Mouse (Mus musculus) MN1 (cell line): ENCODE measurements around the gene Cxcl14.

Experiments used
- DNase-seq: peaks from one replicate; pipeline ENCODE4 v3.0.0-alpha.2; 2016; ENCODE audit warnings: low spot score

Cxcl14 gene

DNA sequence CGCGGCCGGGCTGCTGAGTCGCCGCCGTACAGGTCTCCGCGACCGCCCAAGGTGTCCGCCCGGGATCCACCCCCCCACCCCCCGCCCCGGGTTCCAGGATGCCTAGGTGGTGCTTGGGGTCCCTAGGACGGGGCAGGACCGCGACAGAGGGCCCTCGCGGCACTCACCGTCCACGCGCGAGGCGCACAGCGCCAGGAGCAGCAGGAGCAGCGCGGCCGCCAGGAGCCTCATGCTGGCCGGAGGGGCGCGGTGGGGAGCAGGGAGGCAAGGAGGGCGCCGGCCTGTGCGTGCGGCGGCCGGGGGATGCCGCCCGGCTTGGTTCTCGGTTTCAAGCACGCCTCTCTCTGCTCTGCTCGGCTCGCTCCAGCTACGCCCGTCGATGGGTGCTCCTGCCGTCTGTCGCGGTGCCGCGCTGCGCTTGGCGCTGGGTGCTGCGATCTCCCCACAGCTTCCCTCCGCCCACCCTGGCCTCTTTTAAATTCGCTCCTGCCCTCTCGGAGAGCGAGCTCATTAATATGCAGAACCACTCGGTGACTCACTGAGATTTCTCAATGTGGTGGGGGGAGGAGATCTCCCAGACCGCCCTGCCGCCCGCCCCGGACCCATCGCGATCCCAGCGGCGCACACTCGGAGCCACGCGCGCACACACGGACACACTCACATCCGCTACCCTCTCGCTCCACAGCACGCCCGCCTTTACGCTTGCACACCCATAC lies at the start of gene Cxcl14:
TSS of gene Cxcl14 (minus strand) at position 609 of the 716 bp plus-strand sequence.
- DNase-seq = no peak

DNA sequence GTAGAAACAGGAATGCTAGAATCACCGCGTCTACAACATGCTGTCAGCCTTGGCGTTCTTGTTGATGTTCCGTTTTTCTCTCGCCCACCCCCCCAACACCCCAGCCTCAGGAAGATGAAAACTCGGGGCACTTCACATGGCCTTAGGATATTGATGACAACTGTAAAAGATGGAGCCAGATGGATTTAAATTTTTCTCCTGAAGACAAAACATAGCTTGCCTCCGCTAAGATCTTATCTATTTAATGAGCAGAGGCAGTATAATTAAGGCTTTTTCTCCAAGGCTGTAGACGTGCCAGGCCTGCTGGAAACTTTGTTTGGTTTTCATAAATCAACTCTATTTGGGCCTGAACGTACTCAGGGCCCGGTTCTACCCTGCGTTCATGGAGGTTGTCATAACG lies 48.0 kb upstream of the Cxcl14 start:
- no peak for DNase-seq

DNA sequence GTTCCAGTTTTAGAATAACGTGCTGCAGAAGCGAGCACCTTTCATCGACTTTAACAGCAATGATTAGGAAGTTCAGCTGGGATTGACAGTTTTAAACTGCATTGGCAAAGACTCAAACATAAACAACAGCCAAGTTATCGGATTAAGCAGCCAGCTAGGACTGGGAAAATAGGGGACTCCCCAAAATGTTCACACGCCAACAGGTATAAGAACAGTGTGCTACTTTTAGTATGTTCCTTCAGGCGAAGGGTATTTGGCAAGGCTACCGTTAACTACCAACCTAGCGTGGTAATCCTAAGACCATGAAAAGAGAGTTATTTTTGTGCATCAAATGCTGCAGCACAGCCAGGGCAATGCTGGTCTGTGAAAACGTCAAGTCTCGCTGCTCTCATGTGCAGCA lies 46.1 kb upstream of the Cxcl14 start:
- DNase-seq = no peak

DNA sequence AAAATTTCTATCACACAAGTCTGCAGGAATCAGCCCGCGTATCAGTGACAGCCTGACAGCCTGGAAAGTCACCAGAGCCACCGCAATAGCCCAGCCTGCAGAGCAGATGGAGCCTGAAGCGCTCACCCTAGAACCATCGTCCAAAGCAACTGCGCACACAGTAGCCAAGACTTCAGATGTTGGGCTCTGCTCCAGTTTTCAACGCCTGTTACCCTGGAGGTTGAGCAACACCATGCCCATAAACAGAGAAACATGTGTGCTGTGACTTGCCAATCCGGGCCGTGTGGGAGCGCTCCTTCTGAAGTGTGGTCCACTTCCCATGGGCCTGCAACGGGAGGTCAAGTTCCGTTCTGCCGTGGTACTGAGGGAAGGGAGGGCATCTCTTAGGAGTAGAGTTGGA lies 44.2 kb upstream of the Cxcl14 start:
- no peak for DNase-seq

DNA sequence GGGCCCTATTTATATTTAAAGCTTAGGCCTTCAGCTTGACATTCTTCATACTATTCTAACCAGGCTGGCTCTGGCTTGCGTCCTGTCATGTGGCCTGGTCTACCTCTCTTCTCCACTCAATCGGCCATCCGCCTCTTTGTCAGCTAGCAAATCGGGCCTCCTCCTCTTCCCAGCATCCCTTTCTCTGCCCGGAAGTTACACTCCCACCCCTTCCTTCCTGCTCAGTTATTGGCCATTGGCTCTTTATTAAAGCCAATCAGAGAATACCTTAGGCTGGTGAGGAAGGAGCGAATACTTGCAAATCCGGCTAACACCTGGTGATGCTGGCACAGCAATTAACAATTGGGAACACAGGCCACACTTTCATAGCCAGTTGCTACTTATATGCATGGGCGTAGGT lies 43.5 kb upstream of the Cxcl14 start:
- DNase-seq = no peak

DNA sequence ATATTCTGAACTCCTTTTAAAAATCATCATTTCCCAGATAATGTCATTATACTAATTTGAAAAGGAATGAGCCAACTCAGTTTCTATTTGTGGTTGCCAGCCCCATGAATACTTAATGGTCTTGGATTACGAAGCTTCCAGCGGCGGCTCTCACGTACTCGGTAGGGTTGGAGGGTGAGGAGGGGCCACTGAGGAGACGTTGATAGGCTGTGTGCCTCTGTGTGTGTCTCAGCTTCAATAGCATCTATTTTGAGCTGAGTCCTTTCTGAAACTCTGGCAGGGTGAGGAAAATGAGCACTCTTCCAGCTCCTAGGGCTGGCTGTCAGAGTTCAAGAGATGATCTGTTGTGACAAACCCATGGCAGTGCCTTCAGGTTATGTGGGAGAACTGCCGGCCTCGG lies 40.6 kb upstream of the Cxcl14 start:
- DNase-seq = no peak

DNA sequence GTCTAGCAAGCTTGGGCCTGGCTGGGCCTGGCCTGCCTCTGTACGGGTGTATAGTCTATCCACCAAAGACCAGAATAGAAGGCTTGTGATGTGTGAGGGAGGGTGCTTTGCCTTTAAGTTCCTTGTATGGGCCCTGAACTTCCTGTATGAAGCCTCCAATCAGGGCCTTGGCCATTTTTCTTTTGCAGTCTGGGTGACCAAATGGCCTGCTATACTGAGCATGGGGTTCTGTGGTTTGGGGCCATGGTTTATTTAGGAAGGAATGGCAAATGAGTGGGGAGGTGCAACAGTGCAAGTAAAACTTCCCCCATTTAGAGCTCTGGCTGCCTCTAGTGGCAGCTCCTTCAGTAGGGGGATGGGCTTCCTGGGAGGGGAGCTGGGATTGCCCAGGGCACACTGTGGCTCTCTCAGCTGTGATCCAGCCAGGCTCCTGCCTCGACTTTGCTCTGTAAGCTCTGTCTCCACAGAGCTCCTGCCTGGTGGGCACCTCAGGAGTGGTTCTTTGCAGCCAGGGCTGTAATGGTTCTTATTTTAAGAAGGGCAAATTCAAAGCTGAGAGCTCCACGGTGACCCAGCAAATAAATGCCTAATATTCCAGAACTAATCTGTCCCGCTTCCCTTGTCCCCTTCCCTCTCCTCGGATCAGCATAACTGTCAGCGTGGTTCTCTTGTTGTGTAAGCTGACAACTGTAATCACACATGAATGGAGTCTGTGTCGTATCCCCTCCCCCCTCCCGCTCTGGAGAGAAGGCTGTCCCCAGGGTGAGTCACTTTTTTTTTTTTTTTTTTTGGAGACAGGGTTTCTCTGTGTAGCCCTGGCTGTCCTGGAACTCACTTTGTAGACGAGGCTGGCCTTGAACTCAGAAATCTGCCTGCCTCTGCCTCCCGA lies 38.7 kb upstream of the Cxcl14 start:
- no peak for DNase-seq

DNA sequence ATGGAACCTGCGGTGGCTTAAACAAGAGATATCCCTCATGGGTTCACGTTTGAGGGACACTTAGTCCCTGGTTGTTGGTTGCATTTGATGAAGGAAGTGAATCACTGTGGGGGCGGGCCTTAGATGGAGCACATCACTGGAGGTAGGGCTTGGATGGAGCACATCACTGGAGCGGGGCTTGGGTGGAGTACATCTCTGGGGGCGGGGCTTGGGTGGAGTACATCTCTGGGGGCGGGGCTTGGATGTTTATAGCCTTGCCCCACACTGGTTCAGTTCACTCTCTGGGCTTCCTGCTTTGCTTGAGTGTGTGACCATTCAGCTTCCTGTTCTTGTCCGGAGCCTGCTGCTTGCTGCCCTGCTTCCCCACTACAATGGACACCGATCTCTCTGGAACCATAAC lies 37.9 kb upstream of the Cxcl14 start:
- DNase-seq = no peak

DNA sequence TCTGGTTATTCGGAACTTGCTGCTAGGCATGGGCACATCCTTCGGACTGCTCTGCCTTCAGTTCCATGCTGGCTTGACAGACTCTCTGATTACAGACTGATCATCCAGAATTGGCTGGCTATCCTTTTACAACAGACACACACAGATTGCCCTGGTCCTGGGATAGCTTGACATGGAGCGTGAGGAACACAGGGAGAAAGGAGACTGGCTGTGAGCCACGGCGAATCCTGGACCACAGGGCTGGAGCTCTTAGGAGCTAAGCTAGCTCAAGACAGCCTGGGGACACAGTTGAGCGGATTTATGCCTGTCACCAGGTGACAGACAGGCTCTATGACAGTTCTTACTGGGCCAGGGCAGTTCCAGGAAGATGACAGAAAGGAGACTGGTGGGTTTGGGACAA lies 36.0 kb upstream of the Cxcl14 start:
- DNase-seq = no peak

DNA sequence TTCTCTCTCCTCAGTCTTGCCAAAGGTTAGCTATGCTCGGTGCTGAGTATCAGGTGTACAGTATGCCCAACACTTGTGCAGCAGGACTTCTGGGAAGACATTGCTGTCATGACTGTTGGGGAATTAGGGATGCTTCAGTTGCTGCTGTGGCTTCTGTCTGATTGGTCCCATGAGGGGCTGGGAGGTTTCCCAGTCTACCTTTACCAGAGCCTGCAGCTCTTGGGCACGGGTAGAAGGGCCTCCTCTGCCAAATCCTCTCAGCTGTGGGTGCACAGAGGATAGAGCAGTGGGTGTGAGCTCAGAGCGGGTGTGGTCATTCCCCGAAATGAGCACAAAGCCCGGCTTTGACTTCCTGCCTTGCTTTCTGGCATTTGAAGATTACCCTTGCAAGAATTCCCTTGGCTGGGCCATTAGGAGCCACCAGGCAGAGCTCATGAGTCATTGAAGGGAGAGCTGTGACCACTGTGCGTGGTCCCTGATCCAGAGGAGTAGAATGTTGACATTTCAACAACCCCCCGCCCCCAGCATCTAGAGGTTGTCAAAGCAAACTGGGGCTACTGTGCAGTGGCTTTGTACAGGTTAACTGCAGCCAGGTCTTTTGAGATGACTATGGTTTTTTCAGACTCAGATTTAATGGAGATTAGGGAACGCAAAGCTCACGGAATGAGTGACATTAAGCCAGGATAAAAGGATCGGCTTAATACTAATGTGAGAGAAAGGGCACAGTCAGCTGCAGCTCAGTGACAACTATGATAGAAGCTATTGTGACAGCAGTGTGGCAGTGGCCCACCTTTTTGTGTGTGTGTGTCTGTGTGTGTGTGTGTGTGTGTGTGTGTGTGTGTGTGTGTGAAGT lies 34.5 kb upstream of the Cxcl14 start:
- no peak for DNase-seq

DNA sequence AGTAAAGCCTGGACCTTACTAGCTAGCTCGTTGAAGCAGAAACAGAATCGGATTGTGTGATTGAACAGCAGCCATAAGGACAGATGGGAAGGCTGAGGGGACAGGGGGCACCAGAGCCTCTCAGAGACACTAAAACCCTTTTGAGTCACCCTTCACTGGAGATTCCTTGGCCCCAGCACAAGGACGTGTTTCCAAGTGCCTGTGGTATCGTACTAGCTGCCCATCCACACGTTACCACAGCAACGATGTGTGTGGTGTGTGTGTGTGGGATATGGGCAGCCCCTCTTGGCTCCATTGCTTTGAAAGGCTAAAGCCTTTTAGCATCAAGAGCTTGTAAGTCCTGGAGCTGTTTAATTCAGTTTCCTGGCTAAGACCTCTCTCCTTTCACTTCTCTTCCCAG lies 33.4 kb upstream of the Cxcl14 start:
- no peak for DNase-seq

DNA sequence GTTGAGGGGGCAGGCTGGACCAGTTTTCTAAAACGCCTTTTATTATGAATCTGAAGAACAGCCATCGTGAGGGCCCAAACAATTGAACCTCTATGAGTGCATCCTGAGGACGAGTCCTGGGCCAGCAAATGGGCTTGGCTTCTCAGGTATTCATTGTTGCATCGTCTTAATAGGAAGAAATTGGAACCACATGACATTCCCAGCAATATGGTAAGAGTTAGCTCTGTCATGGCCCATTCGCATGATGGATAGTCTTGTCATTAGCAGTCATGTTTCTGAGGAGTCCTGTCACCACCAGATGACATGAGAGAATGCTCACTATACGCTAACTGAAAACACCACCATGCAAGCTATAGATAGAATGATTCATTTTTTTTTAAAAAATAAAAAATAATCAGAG lies 32.8 kb upstream of the Cxcl14 start:
- no peak for DNase-seq

DNA sequence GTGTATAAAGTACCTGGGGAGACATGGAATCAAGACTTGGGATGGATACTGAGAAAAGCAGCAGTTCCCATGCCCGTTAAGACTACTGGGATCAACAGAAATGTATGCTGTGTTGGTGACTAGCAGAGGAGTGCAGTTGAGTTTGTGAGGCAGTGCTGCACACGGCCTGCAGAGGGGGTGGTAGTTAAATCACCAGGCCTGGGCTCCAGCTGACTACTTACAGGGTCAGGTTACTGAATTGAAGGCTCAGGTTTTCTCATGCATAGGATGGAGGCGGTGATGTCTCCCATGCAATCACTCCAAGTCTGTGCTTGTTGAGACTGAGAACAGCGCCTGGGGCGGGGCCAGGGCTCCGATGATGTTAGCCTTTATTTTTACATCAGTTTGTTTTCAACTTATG lies 31.4 kb upstream of the Cxcl14 start:
- DNase-seq = no peak

DNA sequence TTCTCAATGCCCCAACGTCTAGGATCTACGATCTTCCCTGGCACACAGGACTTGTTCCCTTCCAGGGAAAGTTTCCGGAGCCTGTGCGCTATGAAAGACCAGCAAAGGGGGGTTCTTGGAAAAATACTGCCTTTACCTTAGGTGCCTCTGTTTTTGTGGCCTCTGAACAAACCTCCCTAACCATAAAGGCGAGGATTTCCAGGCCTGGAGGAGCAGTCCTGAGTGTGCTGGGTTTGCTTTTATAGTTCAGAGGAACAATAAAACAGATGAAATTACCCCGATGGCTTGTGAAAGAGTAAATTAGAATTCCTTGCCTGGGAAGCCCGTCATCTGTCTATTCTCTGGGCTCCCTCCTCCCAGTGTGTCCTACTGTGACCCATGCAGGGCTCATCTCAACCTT lies 25.3 kb upstream of the Cxcl14 start:
- no peak for DNase-seq

DNA sequence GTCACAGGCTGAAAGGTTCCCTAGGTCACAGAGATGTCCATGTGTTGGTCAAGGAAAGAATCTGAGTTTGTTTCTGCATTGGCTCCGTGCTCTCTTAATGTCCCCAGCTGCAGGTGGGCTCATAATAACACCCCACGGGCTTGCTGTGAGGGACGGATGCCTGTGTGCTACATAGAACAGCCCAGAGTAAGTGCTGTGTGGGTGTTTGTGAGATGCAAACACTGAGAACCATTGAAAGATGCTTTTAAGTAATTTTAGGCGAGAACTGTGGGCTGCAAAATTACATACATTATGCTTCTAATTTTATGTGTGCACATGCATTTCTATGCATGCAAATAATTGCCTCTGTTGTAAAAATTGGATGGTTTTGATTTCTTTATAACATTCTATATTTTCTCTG lies 20.6 kb upstream of the Cxcl14 start:
- no peak for DNase-seq

DNA sequence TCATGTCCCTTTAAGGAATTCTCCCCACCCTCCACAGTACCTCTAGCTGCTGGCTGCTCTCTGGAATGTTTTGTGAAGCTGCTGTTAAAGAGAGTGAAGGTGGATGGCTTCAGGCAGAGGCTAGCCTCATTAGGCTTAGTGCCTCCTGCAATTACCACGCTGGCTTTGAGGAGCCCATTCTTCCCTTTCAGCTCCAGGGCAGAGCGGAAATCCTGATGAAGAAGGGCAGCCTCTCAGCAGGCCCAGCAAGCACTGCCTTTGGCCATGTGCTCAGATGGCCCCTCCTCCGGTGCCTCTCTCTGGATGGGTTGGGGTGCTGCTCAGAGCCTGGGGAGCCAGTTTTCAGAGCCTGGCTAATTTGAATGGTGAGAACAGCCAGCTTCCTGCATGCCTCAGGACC lies 18.9 kb upstream of the Cxcl14 start:
- no peak for DNase-seq

DNA sequence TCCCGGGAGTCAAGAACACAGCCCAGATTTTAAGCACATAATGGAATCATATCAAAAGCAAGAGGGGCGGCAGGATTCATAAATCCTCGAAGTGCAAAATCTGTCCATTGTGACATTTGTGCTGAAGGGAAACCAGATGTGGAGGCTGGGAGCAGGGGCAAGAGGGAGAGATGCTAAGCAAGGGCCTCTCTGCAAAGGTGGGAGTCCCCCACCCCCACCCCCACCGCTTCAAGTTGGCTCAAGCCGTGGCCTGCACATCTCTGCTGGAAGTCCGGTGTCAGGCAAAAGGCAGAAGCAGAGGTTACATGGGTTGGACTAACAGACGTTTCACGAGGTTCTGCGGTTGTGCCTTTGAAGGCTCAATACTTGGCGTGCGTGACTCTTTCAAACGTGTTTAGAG lies 8.7 kb upstream of the Cxcl14 start:
- no peak for DNase-seq

DNA sequence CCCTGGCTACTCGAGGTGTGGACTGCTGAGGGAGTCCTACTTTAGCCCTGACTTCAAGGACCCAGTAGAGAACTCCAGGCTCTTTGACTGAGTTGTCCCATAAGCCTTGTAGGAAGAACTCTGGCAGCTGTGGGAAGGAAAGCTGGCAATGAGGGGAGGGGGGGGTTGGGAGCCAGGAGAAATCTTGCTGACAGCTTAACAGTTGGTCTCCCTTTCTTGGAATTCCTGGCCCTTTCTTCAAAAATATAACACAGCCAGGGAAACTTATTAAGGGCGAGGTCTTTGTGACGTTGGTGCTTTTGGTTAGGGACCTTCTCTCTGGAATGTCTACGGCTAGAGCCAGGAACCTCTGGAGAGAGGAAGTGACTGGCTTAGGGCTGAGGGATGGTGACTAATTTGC lies 8.1 kb upstream of the Cxcl14 start:
- DNase-seq = no peak

DNA sequence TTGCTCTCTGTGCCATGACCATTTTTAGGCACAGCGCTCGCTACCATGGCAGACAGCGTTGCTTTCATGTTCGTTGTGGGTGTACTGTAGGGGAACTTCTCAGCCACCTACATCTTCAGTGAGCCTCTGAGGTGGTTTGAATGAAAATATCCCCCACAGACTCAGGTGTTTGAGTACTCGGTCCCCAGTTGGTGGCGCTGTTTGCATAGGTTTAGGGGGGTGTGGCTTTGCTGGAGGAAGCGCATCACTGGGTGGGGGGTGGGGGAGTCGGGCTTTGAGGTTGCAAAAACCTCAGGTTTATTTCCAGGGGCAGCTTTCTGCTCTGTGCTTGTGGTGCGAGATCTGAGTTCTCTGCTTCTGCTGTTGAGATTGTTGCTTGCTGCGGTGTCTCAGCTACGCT lies 3.0 kb upstream of the Cxcl14 start:
- DNase-seq = no peak

DNA sequence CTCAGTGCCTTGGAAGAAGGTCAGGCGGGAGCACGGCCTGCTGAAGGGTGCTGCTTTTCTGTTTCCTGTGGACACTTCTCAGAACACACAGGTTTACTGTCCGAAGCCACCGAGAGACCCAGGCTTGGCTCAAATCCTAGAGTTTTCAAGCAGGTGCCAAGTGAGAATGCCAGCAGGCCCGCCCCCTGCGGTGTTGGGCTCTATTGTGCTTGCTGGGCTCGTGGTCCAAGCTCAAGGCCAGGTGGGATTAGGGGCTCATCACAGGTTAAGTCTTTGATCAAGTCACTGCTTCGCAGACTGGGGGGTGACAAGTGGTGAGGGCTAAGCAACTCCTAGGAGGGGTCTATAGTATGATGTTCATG lies 289 bp upstream of the Cxcl14 start:
- DNase-seq = no peak

DNA sequence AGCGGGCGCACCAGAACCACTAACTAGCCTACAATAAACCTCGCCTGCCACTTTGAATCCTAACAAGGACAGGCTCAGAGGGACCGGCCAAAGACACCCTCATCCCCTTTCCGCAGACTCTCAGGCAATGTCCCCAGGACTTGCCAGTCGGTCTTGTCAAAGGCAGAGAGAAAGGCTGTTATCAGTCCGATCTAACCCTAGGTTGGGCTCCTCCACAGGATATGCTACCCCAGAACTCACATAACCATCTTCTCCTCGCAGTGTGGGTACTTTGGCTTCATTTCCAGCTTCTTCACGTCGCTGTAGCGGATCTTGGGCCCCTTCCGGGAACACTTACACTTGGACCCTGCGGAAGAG lies 787 bp downstream of the Cxcl14 start:
- no peak for DNase-seq

DNA sequence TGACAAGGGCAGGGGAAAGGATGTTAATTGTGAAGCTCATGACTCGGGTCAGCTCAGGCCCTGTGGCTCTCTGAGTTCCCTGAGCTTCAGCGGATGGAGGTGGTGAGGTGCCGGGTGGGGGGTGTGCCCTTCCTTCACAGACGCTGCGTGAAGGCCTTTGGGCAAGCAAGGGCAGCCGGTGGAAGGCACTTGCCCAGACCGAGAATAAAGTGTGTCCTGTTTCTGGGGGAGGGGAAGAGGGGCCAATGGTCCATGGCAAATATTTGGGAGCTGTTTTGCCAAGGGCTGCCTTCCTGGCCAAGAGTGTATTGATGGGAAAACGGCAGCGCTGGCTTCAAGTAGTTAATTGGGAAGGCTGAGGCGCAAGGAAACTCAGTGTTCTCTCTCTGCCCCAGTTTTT lies 1.4 kb downstream of the Cxcl14 start:
- no peak for DNase-seq

DNA sequence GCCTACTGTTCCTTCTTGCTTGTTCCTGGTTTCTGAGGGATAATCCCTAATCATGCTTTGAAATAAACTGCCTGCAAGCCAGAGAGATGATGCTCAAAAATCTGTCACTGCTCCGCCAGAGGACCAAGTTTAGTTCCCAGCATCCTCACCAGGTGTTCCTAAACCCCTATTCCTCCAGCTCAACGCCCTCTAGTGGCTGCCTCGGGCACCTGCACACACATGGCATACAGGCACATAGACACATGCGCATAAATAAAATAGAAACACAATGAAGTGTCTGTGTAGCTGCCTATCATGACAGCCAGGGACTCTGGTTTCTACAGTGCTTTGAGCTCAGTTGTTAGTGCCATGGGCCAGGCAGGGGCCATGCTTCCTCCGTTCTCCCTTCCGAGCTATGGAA lies 6.4 kb downstream of the Cxcl14 start:
- no peak for DNase-seq
